22 mouse cellular contexts compared by ENCODE assay signal in the genomic region with DNA sequence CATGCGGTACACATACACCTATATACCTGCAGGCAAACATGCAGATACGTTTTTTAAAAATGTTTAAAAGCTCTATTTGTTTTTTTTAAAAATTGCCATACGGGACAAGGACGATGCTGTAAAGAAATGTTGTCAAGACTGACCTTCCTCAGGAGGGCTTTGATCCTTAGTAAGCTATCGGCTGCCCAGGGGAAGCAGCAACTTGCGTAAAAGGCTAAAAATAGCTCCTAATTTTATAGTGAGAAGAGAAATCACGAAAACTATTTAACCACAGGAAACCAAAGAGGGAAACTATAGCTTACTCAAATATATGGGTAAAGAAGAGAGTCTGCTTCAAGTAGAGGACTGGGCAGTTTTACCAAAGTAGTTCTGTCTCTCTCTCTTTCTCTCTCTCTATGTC.
DNase-seq lines count a peak whose midpoint lies in the region; ATAC-seq and TF ChIP-seq lines count a peak whose summit lies in the region.
"Had no signal": no experiment of that assay in that cellular context is flagged by ENCODE, and none has a peak within 500 bp of the region (broad histone marks: within the 10 kb centered on the region; RNA-seq: fewer than 3 reads in every experiment).

No protein-coding gene starts in this region.

- H3K9me3 ChIP-seq in megakaryocyte, embryonic 14.5 days: no peaks in the 10 kb centered on the region
- no peaks in the 10 kb centered on the region for H3K9me3 ChIP-seq in intestine, embryonic 16.5 days (ENCODE audit: control insufficient read depth, low read length)
- H3K9me3 ChIP-seq: embryonic facial prominence, embryonic 15.5 days; forebrain, embryonic 12.5 days; heart, embryonic 10.5 days; hindbrain, embryonic 13.5 days had no signal

- H3K9ac ChIP-seq in intestine, embryonic 16.5 days (ENCODE audit: low read depth, low read length): no peak overlapping the region
- H3K9ac ChIP-seq: embryonic facial prominence, embryonic 15.5 days; forebrain, embryonic 12.5 days had no signal

- WGBS in intestine, embryonic 16.5 days: 74% methylated on average over 7 of the region's 7 CpGs

- peaks cover 81% of the 10 kb centered on the region for H3K36me3 ChIP-seq in megakaryocyte, embryonic 14.5 days (replicated peaks; ENCODE audit: low read length)
- H3K36me3 ChIP-seq in intestine, embryonic 16.5 days (ENCODE audit: control insufficient read depth, insufficient read depth, low read length): no peaks in the 10 kb centered on the region
- H3K36me3 ChIP-seq: embryonic facial prominence, embryonic 15.5 days; forebrain, embryonic 12.5 days; heart, embryonic 10.5 days; hindbrain, embryonic 13.5 days had no signal

- H3K4me3 ChIP-seq in layer of hippocampus, adult 2 months: no peak overlapping the region
- no peak overlapping the region for H3K4me3 ChIP-seq in embryonic fibroblast, embryonic 13.5 days (ENCODE audit: insufficient read depth, low read length)
- peak overlapping the region; percentile 25 for H3K4me3 ChIP-seq in megakaryocyte, embryonic 14.5 days (replicated peaks)
- no peak overlapping the region for H3K4me3 ChIP-seq in intestine, embryonic 16.5 days (ENCODE audit: low read length)
- H3K4me3 ChIP-seq: embryonic facial prominence, embryonic 15.5 days; forebrain, embryonic 12.5 days; gastrocnemius, adult 2 months; heart, embryonic 10.5 days; hindbrain, embryonic 13.5 days had no signal

- no peak for TF ChIP-seq CTCF in layer of hippocampus, adult 2 months (conservative IDR thresholded peaks at IDR 0.05)
- no peak for TF ChIP-seq CTCF in embryonic fibroblast, embryonic 13.5 days (IDR thresholded peaks at IDR 0.05; ENCODE audit: borderline replicate concordance, insufficient read depth, low read length)

- no peak for DNase-seq in layer of hippocampus, adult 2 months (ENCODE audit: low spot score in 2 of 2)
- DNase-seq in layer of hippocampus, postnatal 25 days (ENCODE audit: extremely low spot score in 1 of 2, low spot score in 1 of 2): no peak
- peak; percentile 77 for DNase-seq in 416B (ENCODE audit: low read depth)
- DNase-seq in thymus, postnatal 0 days (ENCODE audit: low spot score): no peak
- no peak for DNase-seq in embryo, embryonic 10 days (ENCODE audit: low spot score)
- DNase-seq: adrenal gland, postnatal 10 days; cerebellum, adult 11-12 months; cerebellum, adult 9-10 months; cerebellum, postnatal 25 days; gastrocnemius, adult 2 months; gastrocnemius, postnatal 36 days; heart, adult 18-20 months; heart, postnatal 14 days had no signal

- no peak for ATAC-seq in intestine, embryonic 16.5 days
- ATAC-seq: forebrain, embryonic 16.5 days; hindbrain, postnatal 0 days had no signal

- H3K27ac ChIP-seq in layer of hippocampus, adult 2 months: 0 out of 2 replicates have a peak overlapping the region, but pooled peaks have one; percentile 9
- 0 out of 2 replicates have a peak overlapping the region, but pooled peaks have one; percentile 6 for H3K27ac ChIP-seq in embryonic fibroblast, embryonic 13.5 days (ENCODE audit: insufficient read depth, low read length)
- H3K27ac ChIP-seq in intestine, embryonic 16.5 days (ENCODE audit: low read length): no peak overlapping the region
- H3K27ac ChIP-seq: embryonic facial prominence, embryonic 15.5 days; forebrain, embryonic 12.5 days; gastrocnemius, adult 2 months; heart, embryonic 10.5 days had no signal

- no peak overlapping the region for H3K4me2 ChIP-seq in intestine, embryonic 16.5 days (ENCODE audit: low read depth, low read length)
- H3K4me2 ChIP-seq: embryonic facial prominence, embryonic 15.5 days; forebrain, embryonic 12.5 days; hindbrain, embryonic 13.5 days had no signal

- peaks cover 5% of the 10 kb centered on the region for H3K4me1 ChIP-seq in embryonic fibroblast, embryonic 13.5 days (ENCODE audit: control insufficient read depth, insufficient read depth, low read length)
- H3K4me1 ChIP-seq in megakaryocyte, embryonic 14.5 days: peaks cover 82% of the 10 kb centered on the region
- H3K4me1 ChIP-seq in intestine, embryonic 16.5 days (ENCODE audit: control insufficient read depth, insufficient read depth, low read length): no peaks in the 10 kb centered on the region

- H3K27me3 ChIP-seq in megakaryocyte, embryonic 14.5 days (replicated peaks): no peaks in the 10 kb centered on the region
- H3K27me3 ChIP-seq in intestine, embryonic 16.5 days (replicated peaks; ENCODE audit: control insufficient read depth, insufficient read depth, low read length): no peaks in the 10 kb centered on the region
- H3K27me3 ChIP-seq: embryonic facial prominence, embryonic 15.5 days; forebrain, embryonic 12.5 days; hindbrain, embryonic 13.5 days had no signal

- no peak for TF ChIP-seq POLR2A in embryonic fibroblast, embryonic 13.5 days (IDR thresholded peaks at IDR 0.05; ENCODE audit: low read depth, low read length)
